Mouse (Mus musculus) liver, embryonic 11.5 days (tissue): ENCODE results near the gene Jmjd8. TPM values are rescaled to one million over a fixed set of nuclear protein-coding genes. Genes with fewer than 3 reads are reported as not detected.

Source experiments
- ATAC-seq: fragments of 200-750 bp; cut with Nextera tagmentation; replicated peaks from 2 replicates; pipeline ENCODE4 v1.8.0; 2017; ENCODE audit warnings: moderate number of reproducible peaks, mild to moderate bottlenecking, moderate TSS enrichment, moderate library complexity; ENCODE audit not compliant: low FRiP score
- DNase-seq: peaks from one replicate; pipeline ENCODE4 v3.0.0-alpha.2; 2017; ENCODE audit warnings: low spot score
- H3K27ac ChIP-seq: fragments of 300-500 bp; sonication (generic); 2 replicates; pipeline ENCODE4 v1.5.1; 2014; ENCODE audit warnings: mild to moderate bottlenecking, low read depth, low read length, control low read depth
- H3K27me3 ChIP-seq: fragments of 300-500 bp; sonication (generic); replicated peaks from 2 replicates; pipeline ENCODE4 v1.6.1; 2014; ENCODE audit warnings: low read length, mixed read lengths; ENCODE audit not compliant: control insufficient read depth, insufficient read depth
- H3K36me3 ChIP-seq: fragments of 300-500 bp; sonication (generic); 2 replicates; pipeline ENCODE4 v1.6.1; 2014; ENCODE audit warnings: mild to moderate bottlenecking, low read length, moderate library complexity, mixed read lengths; ENCODE audit not compliant: control insufficient read depth, insufficient read depth
- H3K4me1 ChIP-seq: fragments of 300-500 bp; sonication (generic); replicated peaks from 2 replicates; pipeline ENCODE4 v1.6.1; 2014; ENCODE audit warnings: low read length, mixed read lengths; ENCODE audit not compliant: control insufficient read depth, insufficient read depth
- H3K4me2 ChIP-seq: fragments of 300-500 bp; sonication (generic); 2 replicates; pipeline ENCODE4 v1.6.1; 2014; ENCODE audit warnings: mild to moderate bottlenecking, control low read depth, moderate library complexity
- H3K4me3 ChIP-seq: fragments of 300-500 bp; sonication (generic); 2 replicates; pipeline ENCODE4 v1.5.1; 2014; ENCODE audit warnings: low read depth, low read length, control low read depth
- H3K9ac ChIP-seq: fragments of 300-500 bp; sonication (generic); 2 replicates; pipeline ENCODE4 v1.6.1; 2014; ENCODE audit warnings: low read depth, low read length, control low read depth
- H3K9me3 ChIP-seq: fragments of 300-500 bp; sonication (generic); 2 replicates; pipeline ENCODE4 v1.6.1; 2016; ENCODE audit warnings: low read length, inconsistent platforms, mixed read lengths; ENCODE audit not compliant: control insufficient read depth
- WGBS: fragments of 180-500 bp; shearing (Covaris S2); extraction: QIAGEN DNeasy Blood & Tissue Kit; methylation state at CpG from one replicate; pipeline ENCODE4 v1.1.7; 2014; 5-methylcytosine and 5-hydroxymethylcytosine counted together
- polyA plus RNA-seq: library from polyadenylated mRNA; unstranded; fragments of >200 nt; fragmentation: Nextera tagmentation; extraction: Ambion mirVana; gene quantifications from 2 replicates; pipeline ENCODE4 v1.2.1, GENCODE M21; 2014

Jmjd8 gene
- polyA plus RNA-seq, result 36.6 and 37.0 TPM in 2 replicates

DNA sequence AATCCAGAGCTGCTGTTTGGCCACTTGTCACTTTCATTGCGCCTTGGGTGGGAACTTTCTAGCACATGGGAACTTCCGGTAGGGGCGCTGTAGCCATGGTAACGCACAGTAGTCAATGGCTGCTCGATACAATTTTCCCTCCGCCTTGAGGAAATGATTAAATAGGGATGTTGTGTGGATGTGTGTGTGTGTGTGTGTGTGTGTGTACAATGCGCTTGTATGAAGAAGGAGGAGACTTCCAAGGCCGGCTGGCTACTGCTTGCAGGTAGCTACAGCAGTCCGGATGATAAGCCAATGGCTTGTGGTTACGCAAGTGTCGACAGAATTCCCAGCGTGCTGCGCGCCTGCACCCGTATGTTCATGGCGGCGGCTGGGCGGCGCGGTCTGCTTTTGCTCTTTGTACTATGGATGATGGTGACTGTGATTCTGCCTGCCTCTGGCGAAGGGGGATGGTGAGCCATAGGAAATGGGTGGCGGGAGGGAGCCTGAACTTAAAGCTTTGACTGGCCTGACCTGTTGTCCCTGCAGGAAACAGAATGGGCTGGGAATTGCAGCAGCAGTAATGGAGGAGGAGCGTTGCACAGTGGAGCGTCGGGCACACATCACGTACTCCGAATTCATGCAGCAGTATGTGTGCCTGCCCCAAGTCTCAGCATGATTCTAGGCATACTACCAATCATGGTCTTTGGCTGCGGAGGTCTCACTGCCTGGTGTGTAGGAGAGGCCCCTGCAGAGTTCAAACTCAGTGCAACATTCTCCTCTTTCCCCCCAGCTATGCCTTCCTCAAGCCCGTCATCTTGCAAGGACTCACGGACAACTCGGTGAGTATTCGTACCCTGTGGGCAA, at the start of gene Jmjd8:
TSS of gene Jmjd8 (plus strand) at position 156 of the 846 bp plus-strand sequence.
- peak within 1 kb of the TSS; percentile 82 for H3K27ac ChIP-seq
- DNase-seq (peak; percentile 87), ATAC-seq (peak; percentile 37; the same call in 1 of the 2 replicates)
- 1% methylated on average over 32 of the region's 32 CpGs for WGBS
- peaks cover 42% of the 10 kb centered on the region for H3K36me3 ChIP-seq
- peak within 1 kb of the TSS; percentile 77 for H3K9ac ChIP-seq
- peaks cover 50% of the 10 kb centered on the region for H3K4me1 ChIP-seq
- H3K9me3 ChIP-seq, result no peaks in the 10 kb centered on the region
- H3K4me3 ChIP-seq, result peak within 1 kb of the TSS; percentile 65
- peak within 1 kb of the TSS; percentile 99 for H3K4me2 ChIP-seq
- no peaks in the 10 kb centered on the region for H3K27me3 ChIP-seq

DNA sequence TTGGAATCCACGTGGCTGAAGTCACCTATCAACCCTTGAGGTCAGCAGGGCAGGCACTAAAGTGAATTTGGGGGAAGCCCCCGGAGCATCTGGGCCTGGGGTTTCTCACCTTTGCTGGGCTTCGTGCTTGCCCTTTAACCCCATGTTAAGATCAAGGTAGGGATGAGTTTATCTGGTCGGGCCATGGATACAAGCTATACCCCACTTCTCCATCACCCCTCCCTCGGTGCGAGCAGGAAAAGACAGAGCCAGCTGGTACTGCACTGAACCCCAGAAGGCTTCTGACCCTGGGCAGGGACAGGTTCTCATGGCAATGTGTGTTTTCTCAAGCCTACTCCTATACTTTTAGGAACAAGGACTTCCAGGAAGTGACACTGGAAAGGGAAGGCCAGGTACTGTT, 47.3 kb upstream of the Jmjd8 start:
- Histone ChIP-seq H3K36me3 (peaks cover 29% of the 10 kb centered on the region), H3K4me2 (no peak overlapping the region), H3K9me3 (no peaks in the 10 kb centered on the region), H3K27me3 (no peaks in the 10 kb centered on the region), H3K27ac (no peak overlapping the region), H3K4me3 (no peak overlapping the region), H3K9ac (no peak overlapping the region), H3K4me1 (peaks cover 9% of the 10 kb centered on the region)
- WGBS, result 81% methylated on average over 6 of the region's 6 CpGs
- no peak for DNase-seq
- ATAC-seq, result no peak

DNA sequence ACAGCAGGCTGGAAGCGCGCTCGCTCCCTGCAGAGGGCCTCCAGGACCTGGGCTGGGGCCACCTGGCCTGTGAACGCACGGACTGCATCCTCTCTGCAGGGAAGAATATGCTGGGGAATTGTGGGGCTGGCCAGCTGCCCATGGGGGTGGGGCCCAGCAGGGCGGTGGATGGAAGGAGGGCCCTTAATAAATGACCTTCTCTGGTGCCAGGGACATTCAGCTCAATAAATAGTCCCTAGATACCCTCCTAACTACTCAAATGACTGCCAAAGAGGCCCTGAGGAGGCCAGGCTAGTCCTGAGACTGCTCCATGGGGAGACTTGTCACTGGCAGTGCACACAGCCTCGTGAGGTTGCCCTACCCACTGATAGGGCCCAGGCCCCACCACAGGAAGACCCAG, 45.6 kb upstream of the Jmjd8 start:
- peaks cover 9% of the 10 kb centered on the region for H3K4me1 ChIP-seq
- no peak overlapping the region for H3K4me2 ChIP-seq
- H3K9ac ChIP-seq, result no peak overlapping the region
- H3K9me3 ChIP-seq, result no peaks in the 10 kb centered on the region
- WGBS, result 85% methylated on average over 7 of the region's 7 CpGs
- H3K27ac ChIP-seq, result no peak overlapping the region
- peaks cover 26% of the 10 kb centered on the region for H3K36me3 ChIP-seq
- H3K4me3 ChIP-seq, result no peak overlapping the region
- no peak for ATAC-seq
- H3K27me3 ChIP-seq, result no peaks in the 10 kb centered on the region
- no peak for DNase-seq

DNA sequence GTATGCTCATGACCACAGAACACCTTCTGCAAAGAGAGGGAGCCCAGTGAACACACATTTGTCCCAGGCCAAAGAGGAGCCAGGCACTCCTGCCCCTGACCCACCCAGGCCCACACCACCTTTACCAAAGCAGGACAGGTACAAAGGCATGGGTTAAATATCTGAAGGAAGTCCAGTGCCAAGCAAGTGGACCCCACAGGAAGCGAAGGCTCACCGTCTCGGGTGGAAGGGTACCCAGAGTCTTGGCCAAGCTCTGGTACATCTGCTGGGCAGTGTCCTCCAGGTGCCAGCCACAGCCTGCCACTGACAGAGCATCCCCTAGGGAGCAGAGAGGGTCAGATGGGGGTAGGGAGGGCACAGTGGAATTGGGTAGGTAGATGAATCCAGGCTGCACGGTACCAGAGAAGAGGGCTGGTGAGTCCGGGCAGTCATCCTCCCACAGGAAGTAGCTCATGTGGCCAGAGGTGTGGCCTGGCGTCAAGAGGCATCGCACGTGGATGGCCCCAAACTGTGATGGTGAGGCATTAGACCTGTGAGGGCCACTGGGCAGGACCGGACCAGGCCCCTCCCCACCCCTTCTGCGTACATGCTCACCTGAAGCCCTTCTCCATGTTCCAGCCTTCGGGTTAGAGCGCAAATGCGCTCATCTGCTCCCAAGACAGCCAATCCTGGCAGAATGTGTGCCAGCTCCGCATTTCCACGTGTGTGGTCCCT, 44.6 kb upstream of the Jmjd8 start:
- no peaks in the 10 kb centered on the region for H3K9me3 ChIP-seq
- WGBS, result 82% methylated on average over 15 of the region's 15 CpGs
- H3K4me1 ChIP-seq, result peaks cover 9% of the 10 kb centered on the region
- H3K4me3 ChIP-seq, result peak overlapping the region; percentile 73
- H3K36me3 ChIP-seq, result peaks cover 24% of the 10 kb centered on the region
- H3K4me2 ChIP-seq, result peak overlapping the region; percentile 92
- no peak overlapping the region for H3K27ac ChIP-seq
- DNase-seq (no peak), ATAC-seq (no peak)
- H3K9ac ChIP-seq, result peak overlapping the region; percentile 76
- no peaks in the 10 kb centered on the region for H3K27me3 ChIP-seq

DNA sequence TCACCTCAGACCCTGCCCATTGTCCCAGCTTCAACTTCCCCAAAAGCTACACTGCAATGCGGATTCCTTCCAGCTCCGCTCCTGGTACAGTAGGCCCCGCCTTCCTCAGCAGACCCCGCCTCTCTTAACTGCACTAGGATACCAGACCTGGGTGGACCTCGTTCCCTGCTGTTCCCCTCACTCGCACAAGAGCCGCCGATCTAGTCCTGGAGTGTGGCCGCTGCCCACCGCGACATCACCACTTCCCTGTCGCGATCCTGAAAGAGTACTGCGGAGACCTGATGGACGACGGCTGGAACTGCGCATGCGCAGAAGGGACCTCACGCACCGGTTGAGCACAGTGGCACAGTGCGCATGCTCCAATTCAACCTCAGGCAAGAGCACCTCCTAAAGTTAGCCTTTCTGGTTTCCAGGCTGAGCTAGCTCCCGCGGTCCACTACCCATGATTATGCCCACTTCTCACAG, 43.4 kb upstream of the Jmjd8 start, which contains the start of gene Haghl:
TSS of gene Haghl (minus strand) at position 393 of the 465 bp plus-strand sequence.
- peak; percentile 78 for ATAC-seq
- Histone ChIP-seq H3K4me3 (peak within 1 kb of the TSS; percentile 73), H3K27me3 (no peaks in the 10 kb centered on the region), H3K4me1 (peaks cover 9% of the 10 kb centered on the region), H3K9ac (peak within 1 kb of the TSS; percentile 76), H3K9me3 (no peaks in the 10 kb centered on the region), H3K4me2 (peak within 1 kb of the TSS; percentile 92), H3K27ac (peak within 1 kb of the TSS; percentile 73), H3K36me3 (peaks cover 22% of the 10 kb centered on the region)
- DNase-seq, result peak; percentile 96
- WGBS, result under 1% methylated on average over 23 of the region's 23 CpGs

DNA sequence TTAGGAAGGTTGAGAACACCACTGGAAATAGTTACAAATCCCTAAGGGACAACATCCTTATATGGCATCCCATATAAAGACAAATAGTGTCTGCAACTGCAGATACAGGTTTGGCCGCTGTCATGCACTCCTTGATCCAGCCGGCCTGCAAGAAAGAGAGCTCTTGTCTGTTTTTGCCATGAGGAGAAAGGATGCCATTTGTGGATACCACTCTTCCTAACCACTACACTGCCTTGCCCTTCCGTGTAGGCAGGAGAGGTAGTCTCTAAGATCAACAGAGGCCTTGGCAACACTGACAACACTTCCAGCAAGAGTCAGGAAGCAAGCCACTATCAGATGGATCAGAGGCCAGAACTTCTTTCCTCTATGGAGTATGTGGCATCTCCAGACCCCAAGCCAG, 42.4 kb upstream of the Jmjd8 start, which contains the start of gene Ccdc78:
TSS of gene Ccdc78 (plus strand) at position 301 of the 400 bp plus-strand sequence.
- Histone ChIP-seq H3K36me3 (peaks cover 16% of the 10 kb centered on the region), H3K27me3 (no peaks in the 10 kb centered on the region), H3K9ac (peak within 1 kb of the TSS; percentile 76), H3K4me1 (peaks cover 17% of the 10 kb centered on the region), H3K4me3 (peak within 1 kb of the TSS; percentile 73), H3K4me2 (peak within 1 kb of the TSS; percentile 92), H3K9me3 (no peaks in the 10 kb centered on the region), H3K27ac (peak within 1 kb of the TSS; percentile 73)
- WGBS, result 74% methylated on average over 3 of the region's 3 CpGs
- no peak for DNase-seq
- ATAC-seq, result no peak

DNA sequence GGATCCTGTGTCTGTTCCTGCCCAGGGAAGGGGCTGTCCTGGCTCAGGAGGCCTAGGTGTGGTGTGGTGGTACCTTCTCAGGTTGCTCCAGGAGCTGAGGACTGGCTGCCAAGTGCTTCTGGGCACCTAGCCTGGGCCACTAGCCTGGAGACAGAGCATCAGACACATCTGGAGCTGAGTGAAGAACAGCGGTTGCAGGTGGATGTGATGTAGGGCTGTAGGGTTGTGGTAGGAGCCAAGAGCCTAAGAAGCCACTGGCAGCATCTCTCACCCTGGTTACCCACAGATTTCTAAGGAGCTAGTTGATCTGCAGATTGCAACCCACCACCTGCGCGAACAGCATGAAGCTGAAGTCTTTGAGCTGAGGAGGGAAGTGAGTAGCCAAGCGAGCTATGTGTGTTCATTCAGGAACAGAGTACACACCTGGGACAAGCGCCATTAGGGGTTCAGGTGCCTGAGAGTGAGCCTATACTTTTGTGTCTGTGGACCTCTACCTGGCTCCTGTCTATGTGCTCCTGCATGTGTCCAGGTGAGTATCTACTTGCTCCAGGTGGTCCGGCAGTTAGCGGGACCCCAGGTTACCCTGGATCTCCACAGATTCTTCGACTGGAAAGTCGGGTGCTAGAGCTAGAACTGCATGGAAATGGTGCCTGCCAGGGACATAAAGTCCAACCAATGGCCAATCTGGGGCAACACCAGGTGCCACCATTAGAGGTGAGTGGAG, 41.7 kb upstream of the Jmjd8 start:
- Histone ChIP-seq H3K9ac (no peak overlapping the region), H3K27me3 (no peaks in the 10 kb centered on the region), H3K4me3 (no peak overlapping the region), H3K27ac (no peak overlapping the region), H3K4me1 (peaks cover 20% of the 10 kb centered on the region), H3K4me2 (no peak overlapping the region), H3K9me3 (no peaks in the 10 kb centered on the region), H3K36me3 (peaks cover 11% of the 10 kb centered on the region)
- DNase-seq, result no peak
- ATAC-seq, result no peak
- WGBS, result 91% methylated on average over 9 of the region's 9 CpGs

DNA sequence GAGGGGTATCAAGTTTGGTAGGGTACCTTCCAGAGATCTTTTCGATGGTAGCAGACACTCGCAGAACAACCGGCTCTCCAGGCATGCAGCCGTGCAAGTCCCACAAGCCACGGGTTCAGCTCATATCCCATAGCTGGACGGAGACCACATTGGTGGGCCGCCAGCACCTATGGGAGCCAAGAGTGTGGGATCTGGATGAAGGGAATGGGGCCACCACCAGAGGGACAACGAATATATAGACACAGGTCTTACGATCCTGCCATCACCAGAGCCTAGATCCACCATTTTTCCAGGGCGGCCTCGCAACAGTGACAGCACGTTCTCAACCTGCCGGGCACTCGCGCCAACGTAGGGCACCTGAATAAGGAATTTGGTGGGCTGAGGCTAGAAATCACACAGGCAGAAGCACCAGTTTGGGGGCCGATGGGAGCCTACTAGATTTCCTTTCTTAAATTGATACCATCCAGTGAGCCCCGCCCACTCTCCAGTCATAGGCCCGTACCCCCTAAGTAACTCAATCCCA, 37.3 kb upstream of the Jmjd8 start:
- H3K27me3 ChIP-seq, result no peaks in the 10 kb centered on the region
- no peaks in the 10 kb centered on the region; the same call in 1 of the 2 replicates for H3K36me3 ChIP-seq
- peak overlapping the region; percentile 94 for H3K27ac ChIP-seq
- ATAC-seq (no peak; the same call in 1 of the 2 replicates), DNase-seq (no peak)
- 30% methylated on average over 19 of the region's 19 CpGs for WGBS
- H3K4me3 ChIP-seq, result peak overlapping the region; percentile 85
- H3K4me2 ChIP-seq, result peak overlapping the region; percentile 82
- H3K9me3 ChIP-seq, result no peaks in the 10 kb centered on the region
- peaks cover 28% of the 10 kb centered on the region for H3K4me1 ChIP-seq
- peak overlapping the region; percentile 81 for H3K9ac ChIP-seq
